Mouse (Mus musculus) olfactory bulb, adult 2 months (tissue): ENCODE results near the gene Pigs.

Experiments
- CTCF ChIP-seq: fragments of 200-500 bp; IDR thresholded peaks from 2 replicates; pipeline ENCODE4 v1.5.1; 2012; ENCODE audit warnings: low read depth, mild to moderate bottlenecking, low read length, moderate library complexity; ENCODE audit not compliant: insufficient read depth
- POLR2A ChIP-seq: fragments of 200-500 bp; IDR thresholded peaks from 2 replicates; pipeline ENCODE4 v1.6.1; 2012; ENCODE audit warnings: mild to moderate bottlenecking, low read depth, low read length, moderate library complexity; ENCODE audit not compliant: insufficient read depth

GRCm38 (mm10) chr11:78294585-78294984 lies 33.6 kb upstream of the Pigs start:
- TF ChIP-seq POLR2A (no peak), CTCF (no peak)
